Mouse (Mus musculus) C2C12 (cell line): Measurements from ENCODE around the gene Magi1.

Experiments used
- CTCF ChIP-seq: IDR thresholded peaks from one replicate; pipeline ENCODE4 v1.5.1; 2011; ENCODE audit not compliant: control insufficient read depth, insufficient read depth, insufficient read length
- MYOG ChIP-seq: IDR thresholded peaks from one replicate; pipeline ENCODE4 v1.6.1; 2011; ENCODE audit not compliant: control insufficient read depth, insufficient read length; ENCODE audit errors: extremely low read depth
- USF1 ChIP-seq: IDR thresholded peaks from one replicate; pipeline ENCODE4 v1.6.1; 2011; ENCODE audit warnings: low read depth, mild to moderate bottlenecking, control low read depth, moderate library complexity

DNA sequence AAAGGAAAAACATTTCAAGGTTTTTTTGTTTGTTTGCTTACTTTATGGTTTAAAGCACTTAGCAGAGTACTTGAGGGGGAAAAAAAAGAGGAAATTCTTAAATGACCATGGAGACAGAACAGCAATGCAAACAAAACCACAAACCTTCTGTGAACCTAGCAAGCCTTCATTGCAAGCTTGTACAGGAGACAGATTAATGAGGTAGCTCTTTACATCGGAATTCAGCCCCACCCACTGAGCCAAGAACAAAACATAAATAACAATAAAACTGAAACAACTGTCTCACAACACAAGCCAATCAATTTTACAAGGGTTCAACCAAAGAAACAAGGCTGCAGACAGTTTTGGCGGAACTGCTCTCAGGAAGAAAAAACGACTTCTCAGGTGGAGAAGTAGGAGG, 296.2 kb downstream of the Magi1 start:
- TF ChIP-seq USF1 (no peak), CTCF (no peak), MYOG (no peak)
